Mouse (Mus musculus) liver, postnatal 0 days (tissue): ENCODE data around the gene Olfr824.
"Not testable (repeated sequence)": the region's sequence is repeated elsewhere in the genome, so short reads cannot be mapped to it uniquely, and the experiment has no call there.

Experiments
- CTCF ChIP-seq: sonication (generic); IDR thresholded peaks from 2 replicates; pipeline ENCODE4 v1.5.1; 2016; ENCODE audit warnings: antibody characterized with exemption, low read depth
- EP300 ChIP-seq: IDR thresholded peaks from 2 replicates; pipeline ENCODE4 v1.6.1; 2016; ENCODE audit warnings: antibody characterized with exemption, low read depth, mild to moderate bottlenecking

DNA sequence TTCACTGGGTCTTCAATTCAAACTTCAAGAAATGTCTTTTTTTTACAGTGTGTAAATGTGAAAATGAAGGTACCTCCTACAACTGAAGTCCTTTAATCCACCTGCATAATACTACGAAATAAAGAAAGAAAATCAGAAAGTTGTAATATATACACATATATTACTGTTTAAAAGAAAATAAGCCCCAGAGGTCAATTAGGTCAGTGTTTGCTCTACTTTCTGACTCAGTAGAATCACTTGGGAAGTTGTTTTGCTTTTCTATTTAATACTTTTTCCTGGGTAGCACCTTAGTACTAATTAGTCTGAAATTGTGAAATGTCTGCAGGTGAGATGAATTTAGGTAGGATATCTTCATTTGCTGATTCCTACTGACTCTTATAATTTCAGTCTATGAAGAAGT lies 14.5 kb downstream of the Olfr824 start, which contains the start of gene Olfr823:
- TF ChIP-seq CTCF, EP300: not testable (repeated sequence)
